Mouse (Mus musculus) cerebral cortex, adult 2 months (tissue): ENCODE data around the gene Pa2g4.

ENCODE experiments used
- WGBS: fragments of 180-500 bp; shearing (Covaris S2); methylation state at CpG from one replicate; pipeline ENCODE4 v1.1.7; 2018; 5-methylcytosine and 5-hydroxymethylcytosine counted together

The Pa2g4 gene

GRCm38 (mm10) chr10:128535624-128536265 lies 30.0 kb downstream of the Pa2g4 start:
- 65% methylated on average over 4 of the region's 4 CpGs for WGBS

GRCm38 (mm10) chr10:128535206-128535605 lies 30.6 kb downstream of the Pa2g4 start:
- 89% methylated on average over 2 of the region's 2 CpGs for WGBS

- WGBS: 35% methylated on average over 28 of the region's 28 CpGs
Observed at GRCm38 (mm10) chr10:128526366-128527356, 39.1 kb downstream of the Pa2g4 start.

- under 1% methylated on average over 37 of the region's 37 CpGs for WGBS
Observed at GRCm38 (mm10) chr10:128525671-128526308, 40.0 kb downstream of the Pa2g4 start, which contains the start of gene Esyt1. Gene Esyt1 (minus strand): TSS chr10:128525871.

GRCm38 (mm10) chr10:128524732-128525662 lies 40.8 kb downstream of the Pa2g4 start:
- WGBS: 1% methylated on average over 58 of the region's 58 CpGs

GRCm38 (mm10) chr10:128524111-128524731 lies 41.6 kb downstream of the Pa2g4 start:
- WGBS: 61% methylated on average over 11 of the region's 11 CpGs

- 90% methylated on average over 6 of the region's 6 CpGs for WGBS
Observed at GRCm38 (mm10) chr10:128522351-128522750, 43.4 kb downstream of the Pa2g4 start.

- WGBS: 93% methylated on average over 16 of the region's 16 CpGs
Observed at GRCm38 (mm10) chr10:128520591-128520990, 45.2 kb downstream of the Pa2g4 start.

- WGBS: 83% methylated on average over 7 of the region's 7 CpGs
Observed at GRCm38 (mm10) chr10:128518833-128519232, 47.0 kb downstream of the Pa2g4 start.

- WGBS: 55% methylated on average over 6 of the region's 6 CpGs
Observed at GRCm38 (mm10) chr10:128516677-128517076, 49.1 kb downstream of the Pa2g4 start.

GRCm38 (mm10) chr10:128516029-128516428 lies 49.8 kb downstream of the Pa2g4 start:
- 59% methylated on average over 20 of the region's 20 CpGs for WGBS

- WGBS: 91% methylated on average over 4 of the region's 4 CpGs
Observed at GRCm38 (mm10) chr10:128515044-128515443, 50.7 kb downstream of the Pa2g4 start.

- WGBS: 89% methylated on average over 12 of the region's 12 CpGs
Observed at GRCm38 (mm10) chr10:128511761-128512160, 54.0 kb downstream of the Pa2g4 start.

GRCm38 (mm10) chr10:128511189-128511588 lies 54.6 kb downstream of the Pa2g4 start:
- 89% methylated on average over 9 of the region's 9 CpGs for WGBS

GRCm38 (mm10) chr10:128510301-128510700 lies 55.5 kb downstream of the Pa2g4 start:
- WGBS: 97% methylated on average over 11 of the region's 11 CpGs

GRCm38 (mm10) chr10:128509831-128510230 lies 56.0 kb downstream of the Pa2g4 start:
- WGBS: 86% methylated on average over 4 of the region's 4 CpGs

GRCm38 (mm10) chr10:128509203-128509602 lies 56.6 kb downstream of the Pa2g4 start:
- WGBS: 88% methylated on average over 9 of the region's 9 CpGs

- WGBS: 62% methylated on average over 9 of the region's 9 CpGs
Observed at GRCm38 (mm10) chr10:128508260-128508659, 57.5 kb downstream of the Pa2g4 start.
